Mouse (Mus musculus): Measurements from ENCODE around the gene Mvk. TPM values are rescaled to one million over a fixed set of nuclear protein-coding genes. Genes with fewer than 3 reads are reported as not detected.
A peak's percentile ranks its signal among the peaks of the same experiment; 100 is the strongest.

Mvk gene
- polyA plus RNA-seq, 1 experiment from 2014 or later = 49.4 TPM

- no peaks in the 10 kb centered on the region for H3K9me3 ChIP-seq
Measured at GRCm38 (mm10) chr5:114461238-114461637, 17.2 kb downstream of the Mvk start.

GRCm38 (mm10) chr5:114462067-114463040 is 18.3 kb downstream of the Mvk start:
- Histone ChIP-seq H3K9me3 (no peaks in the 10 kb centered on the region), H3K27me3 (peaks cover 7% of the 10 kb centered on the region; the same call in 1 of the 2 replicates), H3K9ac (replicated peaks) (no peak overlapping the region), H3K4me3 (no peak overlapping the region), H3K36me3 (no peaks in the 10 kb centered on the region), H3K4me1 (peaks cover 16% of the 10 kb centered on the region), H3K4me2 (replicated peaks) (no peak overlapping the region), H3K27ac (replicated peaks) (no peak overlapping the region)
- 74% methylated on average over 24 of the region's 24 CpGs for WGBS
- no peak for ATAC-seq (replicated peaks)

More at GRCm38 (mm10) chr5:114461238-114461637, 17.2 kb downstream of the Mvk start:
- Histone ChIP-seq H3K4me3 (no peak overlapping the region), H3K4me2 (replicated peaks) (no peak overlapping the region), H3K9ac (replicated peaks) (no peak overlapping the region), H3K27ac (replicated peaks) (no peak overlapping the region), H3K36me3 (no peaks in the 10 kb centered on the region), H3K4me1 (peaks cover 7% of the 10 kb centered on the region), H3K27me3 (peaks cover 7% of the 10 kb centered on the region; the same call in 1 of the 2 replicates)
- WGBS = 1% methylated on average over 7 of the region's 7 CpGs
- peak; percentile 65 for ATAC-seq (replicated peaks)

DNA sequence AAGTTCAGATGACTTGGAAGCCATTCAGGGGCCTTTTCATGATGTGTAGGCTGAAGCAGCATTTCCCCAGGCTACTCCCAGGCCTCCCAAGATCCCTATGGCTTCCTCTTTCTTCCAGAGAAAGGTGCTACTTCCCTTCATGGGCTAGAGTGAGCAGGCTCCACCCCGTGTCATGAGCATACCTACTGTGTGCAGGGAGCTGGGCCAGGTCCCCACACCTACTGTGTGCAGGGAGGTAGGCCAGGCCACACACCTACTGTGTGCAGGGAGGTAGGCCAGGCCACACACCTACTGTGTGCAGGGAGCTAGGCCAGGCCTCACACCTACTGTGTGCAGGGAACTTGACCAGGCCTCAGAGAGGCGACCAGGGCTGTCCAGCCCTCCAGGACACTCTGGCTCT is 20.5 kb downstream of the Mvk start:
- peaks cover 8% of the 10 kb centered on the region; the same call in 1 of the 2 replicates for H3K27me3 ChIP-seq
- H3K4me2 ChIP-seq (replicated peaks) = no peak overlapping the region
- no peaks in the 10 kb centered on the region for H3K9me3 ChIP-seq
- no peaks in the 10 kb centered on the region for H3K36me3 ChIP-seq
- 80% methylated on average over 2 of the region's 2 CpGs for WGBS
- H3K9ac ChIP-seq (replicated peaks) = no peak overlapping the region
- peaks cover 31% of the 10 kb centered on the region for H3K4me1 ChIP-seq
- no peak overlapping the region for H3K27ac ChIP-seq (replicated peaks)
- ATAC-seq (replicated peaks) = no peak
- no peak overlapping the region for H3K4me3 ChIP-seq

DNA sequence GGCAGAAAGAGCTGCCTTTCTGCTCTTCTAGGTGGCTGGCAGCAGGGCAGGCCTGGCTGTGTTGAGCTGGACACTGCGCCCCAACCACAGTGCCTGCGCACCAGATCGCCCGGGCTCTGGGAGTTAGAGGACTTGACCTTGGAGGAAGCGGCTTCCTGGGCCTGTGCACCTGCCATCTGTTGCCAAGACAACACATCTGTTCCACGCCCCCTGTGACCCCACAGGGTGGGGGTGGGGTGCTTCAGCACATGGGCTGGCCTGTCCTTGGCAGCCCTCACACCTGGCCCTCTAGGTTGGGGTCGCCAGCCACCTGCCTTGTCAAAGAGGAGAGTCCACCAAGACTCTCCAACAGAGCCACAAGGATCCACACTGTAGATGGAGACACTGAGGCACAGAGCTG is 21.6 kb downstream of the Mvk start:
- Histone ChIP-seq H3K27me3 (peaks cover 17% of the 10 kb centered on the region), H3K4me2 (replicated peaks) (no peak overlapping the region), H3K9me3 (no peaks in the 10 kb centered on the region), H3K36me3 (no peaks in the 10 kb centered on the region), H3K4me1 (peaks cover 31% of the 10 kb centered on the region), H3K9ac (replicated peaks) (no peak overlapping the region), H3K27ac (replicated peaks) (no peak overlapping the region), H3K4me3 (no peak overlapping the region)
- 77% methylated on average over 7 of the region's 7 CpGs for WGBS
- no peak for ATAC-seq (replicated peaks)

DNA sequence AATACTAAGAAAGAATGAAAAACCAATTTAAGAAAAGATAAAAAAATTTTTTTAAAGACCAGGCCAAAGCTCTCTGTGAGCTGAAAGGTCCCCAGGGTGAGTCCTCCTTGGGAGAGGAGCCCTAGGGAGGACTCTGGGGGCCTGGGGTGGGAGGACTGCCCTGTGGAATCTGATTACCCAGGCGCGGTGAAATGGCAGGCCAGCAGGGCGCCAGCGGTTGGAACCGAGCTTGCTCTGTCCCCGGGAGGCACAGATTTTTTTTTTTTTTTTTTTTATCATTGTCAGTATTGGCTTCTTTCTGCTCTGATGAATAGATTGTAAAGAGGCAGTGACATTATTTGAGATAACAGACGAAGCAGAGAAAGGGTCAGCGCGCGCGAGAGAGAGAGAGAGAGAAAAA is 22.9 kb downstream of the Mvk start:
- 3% methylated on average over 10 of the region's 11 CpGs for WGBS

DNA sequence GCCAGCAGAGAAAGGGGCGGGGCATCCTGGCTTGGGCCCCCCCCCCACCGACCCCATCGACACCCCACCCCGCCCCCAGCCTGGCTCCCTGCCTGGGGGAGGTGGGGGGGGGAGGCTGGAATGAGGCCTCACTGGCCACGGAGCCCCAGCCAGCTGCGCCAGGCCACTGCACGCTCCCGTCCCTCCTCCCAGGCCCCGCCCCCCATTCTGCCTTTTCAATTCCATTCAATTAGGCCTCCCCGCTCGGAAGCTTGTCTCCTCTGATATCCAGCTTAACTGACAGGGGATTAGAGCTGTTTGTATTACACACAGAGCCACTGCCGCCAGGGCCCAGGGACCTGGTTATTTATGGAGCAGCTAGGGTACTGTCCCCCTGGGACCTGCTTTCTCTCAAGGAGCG is 23.4 kb downstream of the Mvk start:
- Histone ChIP-seq H3K36me3 (no peaks in the 10 kb centered on the region), H3K9me3 (no peaks in the 10 kb centered on the region), H3K4me1 (peaks cover 29% of the 10 kb centered on the region), H3K4me3 (peak overlapping the region; percentile 25), H3K9ac (replicated peaks) (peak overlapping the region; percentile 27; the same call in 1 of the 2 replicates), H3K27ac (replicated peaks) (peak overlapping the region; percentile 83), H3K4me2 (replicated peaks) (peak overlapping the region; percentile 42), H3K27me3 (peaks cover 17% of the 10 kb centered on the region)
- 1% methylated on average over 11 of the region's 13 CpGs for WGBS
- ATAC-seq (replicated peaks) = peak; percentile 85

More for the DNA sequence above, 22.9 kb downstream of the Mvk start:
- Histone ChIP-seq H3K4me2 (replicated peaks) (peak overlapping the region; percentile 42), H3K4me1 (peaks cover 29% of the 10 kb centered on the region), H3K9ac (replicated peaks) (0 out of 2 replicates have a peak overlapping the region, but pooled peaks have one; percentile 5), H3K36me3 (no peaks in the 10 kb centered on the region), H3K27me3 (peaks cover 18% of the 10 kb centered on the region), H3K9me3 (no peaks in the 10 kb centered on the region), H3K27ac (replicated peaks) (peak overlapping the region; percentile 83), H3K4me3 (peak overlapping the region; percentile 25)
- ATAC-seq (replicated peaks) = peak; percentile 44; the same call in 1 of the 2 replicates

- 39% methylated on average over 4 of the region's 4 CpGs for WGBS
- ATAC-seq (replicated peaks) = no peak
- H3K9ac ChIP-seq (replicated peaks) = peak overlapping the region; percentile 27; the same call in 1 of the 2 replicates
Measured at GRCm38 (mm10) chr5:114468007-114468406, 23.9 kb downstream of the Mvk start.

DNA sequence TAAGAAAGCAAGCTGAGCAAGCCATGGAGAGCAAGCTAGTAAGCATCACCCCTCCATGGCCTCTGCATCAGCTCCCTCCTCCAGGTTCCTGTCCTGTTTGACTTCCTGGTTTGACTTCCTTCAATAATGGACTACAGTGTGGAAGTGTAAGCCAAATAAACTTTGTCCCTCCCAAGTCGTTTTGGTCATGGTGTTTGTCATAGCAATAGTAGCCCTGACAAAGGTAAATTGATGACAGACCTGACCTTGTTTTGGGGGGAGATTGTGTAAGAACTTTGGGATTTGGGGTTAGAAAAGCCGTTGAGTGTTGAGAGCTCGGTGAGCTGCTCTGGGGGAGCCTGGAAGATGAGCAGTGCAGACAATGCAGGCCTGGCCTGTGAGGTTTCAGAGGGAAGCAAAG is 26.3 kb downstream of the Mvk start:
- no peaks in the 10 kb centered on the region for H3K9me3 ChIP-seq
- 88% methylated on average over 3 of the region's 3 CpGs for WGBS
- no peak overlapping the region for H3K27ac ChIP-seq (replicated peaks)
- H3K27me3 ChIP-seq = peaks cover 30% of the 10 kb centered on the region
- ATAC-seq (replicated peaks) = no peak
- no peak overlapping the region for H3K9ac ChIP-seq (replicated peaks)
- no peaks in the 10 kb centered on the region for H3K36me3 ChIP-seq
- H3K4me2 ChIP-seq (replicated peaks) = no peak overlapping the region
- H3K4me3 ChIP-seq = no peak overlapping the region
- peaks cover 50% of the 10 kb centered on the region for H3K4me1 ChIP-seq

More at GRCm38 (mm10) chr5:114468007-114468406, 23.9 kb downstream of the Mvk start:
- H3K9me3 ChIP-seq = no peaks in the 10 kb centered on the region
- H3K4me2 ChIP-seq (replicated peaks) = peak overlapping the region; percentile 42
- H3K4me3 ChIP-seq = no peak overlapping the region; the same call in 1 of the 2 replicates
- H3K36me3 ChIP-seq = no peaks in the 10 kb centered on the region
- H3K27ac ChIP-seq (replicated peaks) = peak overlapping the region; percentile 83
- peaks cover 31% of the 10 kb centered on the region for H3K4me1 ChIP-seq
- H3K27me3 ChIP-seq = peaks cover 20% of the 10 kb centered on the region

- Histone ChIP-seq H3K36me3 (no peaks in the 10 kb centered on the region), H3K4me1 (peaks cover 39% of the 10 kb centered on the region), H3K9me3 (no peaks in the 10 kb centered on the region), H3K27me3 (peaks cover 35% of the 10 kb centered on the region), H3K4me3 (no peak overlapping the region), H3K9ac (replicated peaks) (no peak overlapping the region), H3K27ac (replicated peaks) (peak overlapping the region; percentile 86), H3K4me2 (replicated peaks) (peak overlapping the region; percentile 37)
- WGBS = 11% methylated on average over 35 of the region's 35 CpGs
- ATAC-seq (replicated peaks) = peak; percentile 66
Measured at GRCm38 (mm10) chr5:114474741-114475491, 30.8 kb downstream of the Mvk start.

GRCm38 (mm10) chr5:114478267-114478666 is 34.2 kb downstream of the Mvk start:
- Histone ChIP-seq H3K36me3 (no peaks in the 10 kb centered on the region), H3K27me3 (peaks cover 21% of the 10 kb centered on the region; the same call in 1 of the 2 replicates), H3K9me3 (no peaks in the 10 kb centered on the region), H3K27ac (replicated peaks) (no peak overlapping the region), H3K4me2 (replicated peaks) (no peak overlapping the region), H3K9ac (replicated peaks) (no peak overlapping the region), H3K4me1 (peaks cover 45% of the 10 kb centered on the region), H3K4me3 (no peak overlapping the region)
- ATAC-seq (replicated peaks) = no peak
- 48% methylated on average over 12 of the region's 12 CpGs for WGBS

GRCm38 (mm10) chr5:114482587-114483011 is 38.5 kb downstream of the Mvk start:
- Histone ChIP-seq H3K27ac (replicated peaks) (no peak overlapping the region), H3K9me3 (no peaks in the 10 kb centered on the region), H3K4me1 (peaks cover 18% of the 10 kb centered on the region), H3K36me3 (no peaks in the 10 kb centered on the region), H3K4me3 (no peak overlapping the region), H3K4me2 (replicated peaks) (no peak overlapping the region), H3K9ac (replicated peaks) (no peak overlapping the region), H3K27me3 (peaks cover 3% of the 10 kb centered on the region; the same call in 1 of the 2 replicates)
- ATAC-seq (replicated peaks) = no peak; the same call in 1 of the 2 replicates
- WGBS = 2% methylated on average over 14 of the region's 14 CpGs

Measured in forebrain, embryonic 15.5 days (tissue).